Mouse (Mus musculus) urinary bladder, adult 2 months (tissue): ENCODE results near the gene Cfc1. TPM values are rescaled to one million over a fixed set of nuclear protein-coding genes. Genes with fewer than 3 reads are reported as not detected.
"Not testable (repeated sequence)": the region's sequence is repeated elsewhere in the genome, so short reads cannot be mapped to it uniquely, and the experiment has no call there.

Experiments used
- DNase-seq: peaks from one replicate; pipeline ENCODE4 v3.0.0; 2022; ENCODE audit warnings: low spot score
- polyA plus RNA-seq: library from polyadenylated mRNA; depleted of rRNA; stranded (reverse); fragments of >200 nt; gene quantifications from 2 replicates; pipeline ENCODE4 v1.2.3, GENCODE M21; 2012; rRNA removed

The Cfc1 gene
- 0.34 and 0.35 TPM in 2 replicates for polyA plus RNA-seq

- DNase-seq: not testable (repeated sequence)
Measured at GRCm38 (mm10) chr1:34535043-34535698, at the start of gene Cfc1. Gene Cfc1 (plus strand): TSS chr1:34535648.

GRCm38 (mm10) chr1:34487383-34487782 is 48.1 kb upstream of the Cfc1 start:
- DNase-seq: no peak

GRCm38 (mm10) chr1:34489852-34490541 is 45.5 kb upstream of the Cfc1 start:
- no peak for DNase-seq

DNA sequence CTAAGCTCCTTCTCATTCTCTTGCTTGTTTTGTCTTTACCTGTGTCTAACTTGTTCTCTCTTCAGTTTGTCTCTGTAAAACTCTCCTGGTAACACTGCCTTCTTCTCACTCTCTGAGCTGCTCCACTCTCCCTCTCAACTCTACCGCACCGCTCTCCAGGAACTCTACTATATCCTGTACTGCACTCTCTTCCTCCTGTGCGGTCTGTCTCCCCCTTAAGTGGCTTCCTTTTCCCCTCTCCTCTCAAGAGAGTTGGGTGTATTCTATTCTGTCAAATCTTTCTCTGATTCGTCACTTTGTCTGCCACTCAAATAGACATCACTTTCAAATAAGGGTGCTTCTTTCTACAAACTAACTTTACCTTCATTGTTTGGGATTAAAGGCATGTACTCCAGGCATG is 44.0 kb upstream of the Cfc1 start:
- DNase-seq: no peak

DNA sequence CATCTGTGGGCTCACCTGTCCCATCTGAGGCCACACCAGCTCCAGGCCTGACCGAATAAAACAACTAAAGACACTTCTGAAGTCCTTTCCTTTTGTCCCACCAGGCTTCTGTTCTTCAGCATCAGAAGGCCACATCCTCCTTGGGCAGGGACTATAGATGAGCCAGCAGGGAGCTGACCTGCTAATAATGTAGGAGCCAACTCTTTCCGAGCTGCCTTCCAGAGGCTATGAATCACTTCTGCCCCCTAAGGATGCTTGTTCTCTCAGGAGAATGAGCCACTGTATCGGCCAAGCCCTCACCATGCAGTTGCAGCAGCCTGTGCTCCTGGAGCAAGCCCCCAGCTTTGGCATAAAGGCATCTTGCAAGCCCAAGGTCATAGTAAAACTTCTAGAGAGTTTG is 32.5 kb upstream of the Cfc1 start:
- DNase-seq: no peak

GRCm38 (mm10) chr1:34505307-34505706 is 30.1 kb upstream of the Cfc1 start:
- DNase-seq: no peak

DNA sequence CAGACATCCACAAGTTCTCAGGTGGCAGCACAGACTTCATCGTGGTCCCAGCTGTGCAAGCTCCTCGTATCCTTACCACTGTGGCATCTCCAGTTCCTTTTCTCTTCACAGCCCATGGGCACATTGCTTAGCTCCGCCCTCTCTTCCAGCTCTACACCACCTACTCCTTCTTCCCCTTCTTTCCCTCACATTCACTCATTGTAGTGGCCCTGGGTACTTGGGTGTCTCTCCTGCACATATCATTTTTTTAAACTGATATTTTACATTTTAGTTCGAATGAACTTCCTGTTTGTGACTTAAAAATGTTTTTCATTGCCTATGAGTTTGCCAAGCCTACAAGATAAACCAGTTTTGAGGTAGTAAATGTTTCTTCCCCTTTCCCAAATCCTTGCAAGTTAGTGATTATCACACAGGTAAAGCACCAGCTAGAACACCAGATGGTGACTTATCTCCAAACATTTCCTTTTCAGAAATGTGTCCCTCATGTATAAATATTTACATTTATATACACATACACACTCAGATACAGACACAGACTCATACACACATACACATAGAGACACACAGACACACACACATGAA is 29.4 kb upstream of the Cfc1 start:
- DNase-seq: no peak

GRCm38 (mm10) chr1:34507986-34508385 is 27.5 kb upstream of the Cfc1 start:
- DNase-seq: no peak

GRCm38 (mm10) chr1:34510575-34510981 is 24.9 kb upstream of the Cfc1 start:
- no peak for DNase-seq

- no peak for DNase-seq
Measured at GRCm38 (mm10) chr1:34511027-34511426, 24.4 kb upstream of the Cfc1 start.

- DNase-seq: no peak
Measured at GRCm38 (mm10) chr1:34513068-34513467, 22.4 kb upstream of the Cfc1 start.

DNA sequence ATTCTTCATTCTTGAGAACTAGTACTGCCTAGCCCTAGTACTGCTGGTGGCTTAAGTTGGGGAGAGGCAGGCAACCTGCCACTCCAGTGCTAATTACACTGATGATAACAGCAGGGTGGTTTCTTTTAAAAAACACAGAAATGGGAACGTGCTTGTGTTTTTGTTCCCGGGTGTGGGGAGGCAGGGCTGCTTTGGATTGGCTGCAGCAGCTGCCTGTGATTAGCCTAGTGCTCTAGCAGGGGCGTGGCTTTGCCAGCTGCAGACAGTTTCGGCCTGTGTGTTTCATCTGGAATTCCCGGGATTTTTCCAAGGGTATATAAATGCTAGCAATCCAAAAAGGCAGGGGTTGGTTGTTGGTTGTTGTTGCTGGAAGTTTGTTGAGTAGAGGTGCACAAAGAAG is 18.9 kb upstream of the Cfc1 start:
- no peak for DNase-seq

GRCm38 (mm10) chr1:34517297-34517696 is 18.2 kb upstream of the Cfc1 start:
- DNase-seq: not testable (repeated sequence)

- DNase-seq: not testable (repeated sequence)
Measured at GRCm38 (mm10) chr1:34517797-34518196, 17.7 kb upstream of the Cfc1 start.

DNA sequence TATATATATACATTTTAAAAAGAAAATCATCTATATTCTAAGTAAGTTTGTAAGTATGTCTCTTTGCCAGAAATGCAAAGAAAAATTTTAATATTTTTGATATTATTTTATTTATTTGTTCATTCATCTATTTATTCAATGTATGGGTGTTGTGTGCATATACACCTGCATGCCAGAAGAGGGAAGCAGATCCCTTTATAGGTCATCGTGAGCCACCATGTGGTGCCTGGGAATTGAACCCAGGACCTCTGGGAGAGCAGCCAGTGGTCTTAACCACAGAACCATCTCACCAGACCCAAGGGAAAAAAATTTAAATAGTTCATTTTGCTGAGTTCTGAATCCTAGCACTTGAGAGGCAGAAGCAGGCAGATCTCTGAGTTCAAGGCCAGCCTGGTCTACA is 17.2 kb upstream of the Cfc1 start:
- DNase-seq: no peak

DNA sequence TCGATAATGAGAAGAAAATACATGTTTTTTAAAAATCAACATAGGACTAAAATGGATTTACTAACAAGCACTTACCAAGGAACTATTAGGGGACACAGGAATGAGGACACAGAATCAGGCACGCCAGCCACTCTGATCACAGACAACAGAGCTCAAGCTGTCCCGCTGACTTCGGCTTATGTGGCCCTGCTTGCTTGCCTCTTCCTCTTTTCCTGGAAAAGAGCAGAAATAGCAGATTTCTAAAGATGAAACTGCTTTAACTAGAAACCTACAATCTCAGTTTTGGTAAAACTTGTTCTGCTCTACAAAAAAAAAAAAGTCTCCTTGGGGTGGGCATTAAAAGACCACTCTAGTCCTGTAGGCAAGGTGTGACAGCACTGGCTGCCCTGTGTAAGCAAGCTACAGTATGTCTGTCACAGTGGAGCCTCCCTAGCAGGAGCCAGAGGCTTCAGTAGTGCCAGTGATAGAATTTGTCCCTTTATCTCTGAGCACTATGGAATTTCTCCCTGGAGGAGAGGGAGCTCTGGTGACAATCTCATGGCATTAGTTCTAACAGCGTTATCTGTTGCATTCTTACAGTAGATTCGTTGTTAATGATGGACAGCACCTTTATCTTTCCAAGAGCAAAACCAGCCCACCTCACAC is 13.1 kb upstream of the Cfc1 start:
- no peak for DNase-seq

DNA sequence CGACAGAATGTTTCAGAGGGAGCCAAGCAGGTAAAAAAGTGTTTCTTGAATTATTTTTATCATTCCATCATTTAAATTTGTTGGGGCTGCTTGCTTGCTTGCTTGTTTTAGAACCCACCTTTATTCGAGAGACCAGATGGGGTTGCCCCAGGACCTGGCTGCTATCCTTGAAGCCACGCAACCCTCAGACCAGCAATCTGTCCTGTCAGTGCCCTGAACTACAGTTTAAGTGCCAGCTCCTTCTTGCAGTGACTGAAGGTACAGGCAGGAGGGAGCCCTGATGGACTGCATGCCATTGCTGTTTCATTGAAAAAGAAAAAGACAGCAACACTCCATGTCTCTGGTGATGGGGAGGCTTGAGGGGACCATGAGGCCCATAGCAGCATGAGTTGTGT is 12.6 kb upstream of the Cfc1 start:
- no peak for DNase-seq

DNA sequence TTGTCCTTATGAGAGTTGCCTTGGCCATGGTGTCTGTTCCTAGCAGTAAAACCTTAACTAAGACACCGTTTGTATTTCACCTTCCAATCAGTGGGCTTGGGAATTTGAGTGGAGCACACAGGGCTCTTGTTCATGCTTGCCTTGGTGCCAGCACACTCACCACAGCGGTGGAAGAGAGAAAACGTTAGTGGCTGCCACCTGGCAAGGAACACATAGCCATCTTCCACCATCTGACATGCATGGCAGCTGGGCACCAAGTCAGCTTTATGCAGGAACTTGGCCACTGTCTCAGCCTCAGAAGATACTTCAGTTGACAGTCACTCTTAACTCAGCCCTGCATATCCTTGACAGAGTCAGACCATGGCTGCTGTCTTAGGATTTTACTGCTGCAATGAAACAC is 11.8 kb upstream of the Cfc1 start:
- no peak for DNase-seq

- DNase-seq: not testable (repeated sequence)
Measured at GRCm38 (mm10) chr1:34534574-34534973, 874 bp upstream of the Cfc1 start.

DNA sequence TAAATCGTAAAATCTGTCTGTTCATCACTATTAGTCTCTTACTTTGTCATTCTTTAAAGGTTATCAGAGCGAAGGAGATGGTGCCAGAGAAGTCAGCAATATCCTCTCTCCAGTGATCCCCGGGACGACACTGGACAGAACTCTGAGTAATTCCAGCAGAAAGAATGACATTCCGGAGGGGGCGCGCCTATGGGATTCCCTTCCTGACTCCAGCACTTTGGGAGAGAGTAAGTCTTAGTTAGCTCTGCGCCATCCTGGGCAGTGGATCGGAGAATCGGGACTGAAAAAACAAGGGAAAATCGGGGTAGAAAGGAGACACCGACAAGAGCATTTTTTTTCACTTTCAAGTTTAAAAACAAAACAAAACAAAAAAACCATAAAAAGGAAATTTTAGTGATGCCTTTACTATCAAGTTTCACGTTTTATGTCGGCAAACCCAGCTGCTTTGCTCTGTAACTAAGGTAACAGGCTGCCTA is 881 bp downstream of the Cfc1 start:
- DNase-seq: no peak

DNA sequence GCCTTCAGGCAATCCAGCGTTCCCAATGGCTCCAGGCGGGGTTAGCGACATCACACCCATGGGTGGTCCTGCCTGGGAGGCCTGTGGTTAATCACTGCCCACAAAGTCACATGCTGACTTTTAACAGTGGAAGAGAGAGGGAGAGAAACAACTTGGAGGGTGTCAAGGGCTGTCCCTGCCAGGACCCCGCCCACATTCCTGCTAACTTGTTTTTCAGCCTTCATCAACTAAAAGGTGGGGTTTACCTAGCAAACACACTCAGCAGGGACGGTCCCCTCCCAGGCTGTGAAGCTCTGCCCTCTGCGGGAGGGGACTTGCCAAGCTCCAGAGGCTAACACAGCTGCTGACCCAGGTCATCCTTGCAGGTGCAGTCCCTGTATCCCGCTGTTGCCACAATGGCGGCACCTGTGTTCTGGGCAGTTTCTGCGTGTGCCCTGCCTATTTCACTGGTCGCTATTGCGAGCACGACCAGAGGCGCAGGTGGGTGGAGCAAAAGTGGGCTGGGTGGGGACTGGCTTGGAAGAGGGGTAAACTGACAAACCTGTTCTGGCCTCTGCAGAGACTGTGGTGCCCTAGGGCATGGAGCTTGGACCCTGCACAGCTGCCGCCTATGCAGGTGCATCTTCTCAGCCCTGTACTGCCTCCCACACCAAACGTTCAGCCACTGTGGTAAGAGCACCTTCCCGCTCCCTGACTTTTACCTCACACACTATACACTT is 1.5 kb downstream of the Cfc1 start:
- no peak for DNase-seq

DNA sequence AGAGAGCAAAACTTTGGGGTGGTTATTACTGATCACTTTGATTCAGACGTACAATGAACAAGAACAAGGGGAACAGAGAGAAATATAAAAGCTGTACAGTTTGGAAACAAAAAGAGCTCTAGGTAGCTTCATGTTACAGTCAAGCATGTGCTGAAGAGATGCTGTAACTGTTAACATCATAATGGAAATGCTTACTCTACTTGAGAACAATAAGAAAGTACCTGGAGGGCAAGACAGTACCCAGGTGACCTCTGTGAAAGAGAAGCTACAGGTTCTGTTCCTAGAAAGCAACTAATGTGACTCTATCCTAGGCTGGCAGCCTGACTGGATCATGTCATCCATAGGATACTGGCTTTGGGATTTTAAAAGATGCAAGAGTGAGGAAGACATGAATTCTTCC is 11.6 kb downstream of the Cfc1 start:
- no peak for DNase-seq
